Mouse (Mus musculus) forebrain, embryonic 14.5 days (tissue): ENCODE measurements around the gene Ndufs5. TPM values are rescaled to one million over a fixed set of nuclear protein-coding genes. Genes with fewer than 3 reads are reported as not detected.

Source experiments
- ATAC-seq: fragments of 200-750 bp; cut with Nextera tagmentation; 2 replicates; pipeline ENCODE4 v1.8.0; 2017; ENCODE audit warnings: mild to moderate bottlenecking, moderate library complexity
- DNase-seq: peaks from one replicate; pipeline ENCODE4 v3.0.0-alpha.2; 2015; ENCODE audit warnings: low spot score
- H3K27ac ChIP-seq: fragments of 300-500 bp; sonication (generic); 2 replicates; pipeline ENCODE4 v1.5.1; 2014; ENCODE audit warnings: low read depth, mild to moderate bottlenecking, control low read depth, low read length, moderate library complexity
- H3K27me3 ChIP-seq: fragments of 300-500 bp; sonication (generic); replicated peaks from 2 replicates; pipeline ENCODE4 v1.6.1; 2014; ENCODE audit warnings: low read length, control low read depth, mixed read lengths; ENCODE audit not compliant: control insufficient read depth, insufficient read depth
- H3K36me3 ChIP-seq: fragments of 300-500 bp; sonication (generic); 2 replicates; pipeline ENCODE4 v1.6.1; 2014; ENCODE audit warnings: low read length, control low read depth; ENCODE audit not compliant: control insufficient read depth, insufficient read depth
- H3K4me1 ChIP-seq: fragments of 300-500 bp; sonication (generic); 2 replicates; pipeline ENCODE4 v1.6.1; 2014; ENCODE audit warnings: antibody characterized with exemption, low read length, control low read depth; ENCODE audit not compliant: control insufficient read depth, insufficient read depth
- H3K4me2 ChIP-seq: fragments of 300-500 bp; sonication (generic); 2 replicates; pipeline ENCODE4 v1.6.1; 2014; ENCODE audit warnings: mild to moderate bottlenecking, control low read depth, low read length
- H3K4me3 ChIP-seq: fragments of 300-500 bp; sonication (generic); 2 replicates; pipeline ENCODE4 v1.5.1; 2014; ENCODE audit warnings: low read depth, low read length, control low read depth
- H3K9ac ChIP-seq: fragments of 300-500 bp; sonication (generic); 2 replicates; pipeline ENCODE4 v1.6.1; 2014; ENCODE audit warnings: mild to moderate bottlenecking, low read length, control low read depth, moderate library complexity
- H3K9me3 ChIP-seq: fragments of 300-500 bp; sonication (generic); replicated peaks from 2 replicates; pipeline ENCODE4 v1.6.1; 2016; ENCODE audit warnings: low read length, control low read depth, mixed read lengths; ENCODE audit not compliant: control insufficient read depth
- WGBS: fragments of 180-500 bp; shearing (Covaris S2); extraction: QIAGEN DNeasy Blood & Tissue Kit; methylation state at CpG from one replicate; pipeline ENCODE4 v1.1.7; 2014; 5-methylcytosine and 5-hydroxymethylcytosine counted together
- polyA plus RNA-seq: library from polyadenylated mRNA; unstranded; fragments of >200 nt; fragmentation: Nextera tagmentation; extraction: Ambion mirVana; gene quantifications from 2 replicates; pipeline ENCODE4 v1.2.1, GENCODE M21; 2014

Ndufs5 gene
- 397 and 481 TPM in 2 replicates for polyA plus RNA-seq

DNA sequence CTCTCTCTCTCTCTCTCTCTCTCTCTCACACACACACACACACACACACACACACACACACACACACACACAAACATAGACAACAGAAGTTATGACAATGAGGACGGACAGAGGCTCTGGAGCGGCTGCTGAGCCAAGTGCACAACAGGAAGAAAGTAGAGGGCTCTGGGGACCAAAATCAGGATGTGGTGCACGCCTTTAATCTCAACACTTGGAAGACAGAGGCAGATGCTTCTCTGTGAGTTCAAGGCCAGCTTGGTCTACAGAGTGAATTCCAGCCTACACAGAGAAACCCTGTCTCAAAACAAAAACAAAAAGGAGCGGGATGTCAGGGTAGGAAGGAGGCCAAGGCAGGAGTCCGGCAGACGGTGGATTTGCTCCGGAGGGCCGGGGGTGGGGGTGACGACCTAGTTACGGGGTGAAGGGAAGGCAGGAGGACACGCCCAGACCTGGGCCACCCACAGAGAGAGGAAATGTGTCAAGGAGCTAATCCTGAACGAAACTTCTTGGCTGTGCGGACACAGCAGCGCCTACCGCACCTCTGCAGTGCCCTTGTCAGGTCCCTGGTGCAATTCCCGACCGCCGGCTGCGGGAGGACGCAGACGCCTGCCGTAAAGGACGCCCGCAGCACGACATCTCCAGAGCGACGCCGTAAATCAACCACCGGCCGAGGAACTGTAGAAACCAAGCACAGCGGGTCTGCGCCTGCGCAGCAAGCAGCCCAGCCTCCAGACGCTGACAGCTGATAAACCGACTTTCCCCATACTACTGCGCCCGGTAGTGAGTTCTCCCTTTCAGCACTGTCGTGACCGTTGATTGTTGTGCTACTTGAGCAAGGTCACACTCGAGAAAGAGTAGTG is at the start of gene Ndufs5:
Ndufs5 (minus strand) TSS at position 629 of the 860 bp plus-strand sequence.
- DNase-seq (peak; percentile 98), ATAC-seq (peak; percentile 98)
- WGBS, result under 1% methylated on average over 40 of the region's 40 CpGs
- Histone ChIP-seq H3K36me3 (peaks cover 23% of the 10 kb centered on the region), H3K4me2 (peak within 1 kb of the TSS; percentile 68), H3K27ac (0 out of 2 replicates have a peak within 1 kb of the TSS, but pooled peaks have one; percentile 63), H3K4me3 (peak within 1 kb of the TSS; percentile 76), H3K9ac (peak within 1 kb of the TSS; percentile 90), H3K27me3 (no peaks in the 10 kb centered on the region), H3K4me1 (peaks cover 3% of the 10 kb centered on the region; the same call in 1 of the 2 replicates), H3K9me3 (no peaks in the 10 kb centered on the region)

DNA sequence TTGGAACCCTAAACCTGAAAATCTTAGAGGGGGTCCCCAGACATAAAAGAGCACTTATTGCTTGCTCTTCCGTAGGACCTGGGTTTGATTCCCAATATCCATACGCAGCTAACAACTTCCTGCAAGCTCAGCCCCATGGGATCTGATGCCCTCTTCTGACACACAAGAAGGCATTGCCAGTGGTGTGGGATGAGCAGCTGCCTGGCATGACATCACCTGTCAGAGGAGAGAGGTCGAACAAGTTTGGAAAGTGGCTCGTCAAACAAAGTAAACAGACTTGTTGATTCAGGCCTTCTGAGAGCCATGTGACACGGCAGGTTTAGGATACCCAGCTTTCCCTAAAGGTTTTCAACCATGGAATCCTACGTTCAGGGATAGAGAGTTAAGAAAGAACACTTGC is 47.1 kb upstream of the Ndufs5 start:
- ATAC-seq (no peak), DNase-seq (no peak)
- H3K36me3 ChIP-seq, result no peaks in the 10 kb centered on the region
- H3K4me2 ChIP-seq, result no peak overlapping the region
- H3K4me1 ChIP-seq, result no peaks in the 10 kb centered on the region
- H3K4me3 ChIP-seq, result no peak overlapping the region
- H3K9ac ChIP-seq, result no peak overlapping the region
- H3K9me3 ChIP-seq, result no peaks in the 10 kb centered on the region
- no peaks in the 10 kb centered on the region for H3K27me3 ChIP-seq
- no peak overlapping the region for H3K27ac ChIP-seq
- WGBS, result 84% methylated on average over 6 of the region's 6 CpGs

DNA sequence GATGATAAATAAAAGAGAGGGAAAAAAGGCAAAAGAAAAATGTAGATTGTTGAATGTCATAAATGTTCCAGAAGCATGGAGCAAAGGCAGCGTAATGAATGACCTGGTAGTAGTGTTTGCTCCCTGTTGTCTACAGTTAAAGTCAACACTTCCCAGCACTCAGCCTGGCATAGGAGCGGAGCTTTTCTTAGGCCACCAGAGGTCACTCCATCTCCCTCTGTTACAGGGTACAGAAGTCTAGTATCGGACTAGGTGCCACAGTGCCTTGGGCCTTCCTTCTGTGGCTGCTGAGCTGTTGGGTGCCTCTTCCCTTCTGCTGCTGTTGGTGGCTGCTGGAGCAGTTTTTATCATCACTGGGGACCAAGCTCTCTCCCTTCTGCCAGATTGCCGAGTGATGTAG is 40.3 kb upstream of the Ndufs5 start:
- H3K4me3 ChIP-seq, result no peak overlapping the region
- no peaks in the 10 kb centered on the region for H3K27me3 ChIP-seq
- DNase-seq (peak; percentile 21), ATAC-seq (no peak)
- H3K36me3 ChIP-seq, result no peaks in the 10 kb centered on the region
- no peak overlapping the region for H3K27ac ChIP-seq
- no peak overlapping the region for H3K9ac ChIP-seq
- 60% methylated on average over 4 of the region's 4 CpGs for WGBS
- no peaks in the 10 kb centered on the region for H3K4me1 ChIP-seq
- H3K4me2 ChIP-seq, result no peak overlapping the region
- no peaks in the 10 kb centered on the region for H3K9me3 ChIP-seq

DNA sequence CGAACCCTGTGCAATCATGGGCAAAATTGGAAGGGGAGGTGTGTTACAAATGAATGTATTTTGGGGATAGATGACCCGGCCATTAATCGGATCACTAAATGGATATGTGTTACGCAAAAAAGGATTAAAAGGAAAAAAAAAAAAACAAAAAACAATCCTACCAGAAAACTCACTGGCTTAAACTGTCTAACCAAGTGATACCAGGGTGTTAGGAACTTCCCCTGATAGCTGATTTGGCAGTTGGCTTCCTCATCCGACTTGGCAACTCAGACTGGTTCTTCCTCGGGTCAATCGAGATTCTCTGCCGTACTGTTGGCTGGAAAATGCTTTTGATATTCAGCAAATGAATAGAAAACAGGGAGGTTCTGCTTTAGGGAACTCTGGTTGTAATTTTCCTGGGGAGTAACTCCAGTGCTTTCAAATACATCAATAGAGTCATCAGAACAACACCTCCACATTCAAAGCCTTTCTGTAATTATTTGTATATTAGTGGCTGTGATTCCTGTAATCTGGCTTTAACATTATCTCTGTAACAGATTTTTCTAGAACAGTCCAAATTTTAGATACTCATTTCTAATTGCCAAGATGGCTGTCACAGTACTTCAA is 32.8 kb upstream of the Ndufs5 start:
- Histone ChIP-seq H3K36me3 (0 out of 2 replicates have a peak, but pooled peaks cover 3% of the 10 kb centered on the region), H3K9ac (peak overlapping the region; percentile 59; the same call in 1 of the 2 replicates), H3K9me3 (no peaks in the 10 kb centered on the region), H3K4me2 (peak overlapping the region; percentile 60), H3K27me3 (no peaks in the 10 kb centered on the region), H3K4me1 (peaks cover 10% of the 10 kb centered on the region), H3K4me3 (peak overlapping the region; percentile 96), H3K27ac (no peak overlapping the region)
- no peak; the same call in 1 of the 2 replicates for ATAC-seq
- WGBS, result 1% methylated on average over 8 of the region's 8 CpGs
- DNase-seq, result peak; percentile 44

DNA sequence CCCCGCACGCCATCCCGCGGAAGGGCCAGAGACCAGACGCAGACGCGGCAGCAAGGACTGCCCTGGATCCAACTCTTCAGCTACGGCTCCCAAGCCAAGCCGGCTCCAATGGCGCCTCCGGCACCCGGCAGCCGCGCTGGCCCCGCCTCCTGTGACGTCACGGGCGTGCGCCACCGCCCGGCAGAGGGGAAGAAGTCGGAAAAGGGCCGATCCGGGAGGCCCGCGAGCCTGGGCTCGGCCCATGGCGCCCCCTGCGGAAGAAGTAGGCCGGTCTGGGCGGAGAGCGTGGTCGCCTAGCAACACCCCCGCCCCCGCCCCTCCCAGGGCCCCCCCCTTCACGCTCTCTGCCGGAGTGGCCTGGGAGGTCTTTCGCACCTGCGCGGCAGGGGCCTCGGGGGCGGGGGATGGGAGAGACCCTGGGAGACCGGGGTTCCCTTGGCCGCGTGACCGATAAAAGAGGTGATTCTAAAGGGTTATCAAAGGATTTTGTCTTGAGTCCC is 32.2 kb upstream of the Ndufs5 start, which contains the start of gene Akirin1:
Akirin1 (minus strand) TSS at position 194 of the 500 bp plus-strand sequence.
- Histone ChIP-seq H3K9ac (peak within 1 kb of the TSS; percentile 91), H3K27ac (peak within 1 kb of the TSS; percentile 90), H3K4me1 (peaks cover 10% of the 10 kb centered on the region), H3K36me3 (0 out of 2 replicates have a peak, but pooled peaks cover 3% of the 10 kb centered on the region), H3K9me3 (no peaks in the 10 kb centered on the region), H3K27me3 (no peaks in the 10 kb centered on the region), H3K4me3 (peak within 1 kb of the TSS; percentile 96), H3K4me2 (peak within 1 kb of the TSS; percentile 74)
- DNase-seq (peak; percentile 98), ATAC-seq (peak; percentile 99)
- WGBS, result under 1% methylated on average over 32 of the region's 46 CpGs

DNA sequence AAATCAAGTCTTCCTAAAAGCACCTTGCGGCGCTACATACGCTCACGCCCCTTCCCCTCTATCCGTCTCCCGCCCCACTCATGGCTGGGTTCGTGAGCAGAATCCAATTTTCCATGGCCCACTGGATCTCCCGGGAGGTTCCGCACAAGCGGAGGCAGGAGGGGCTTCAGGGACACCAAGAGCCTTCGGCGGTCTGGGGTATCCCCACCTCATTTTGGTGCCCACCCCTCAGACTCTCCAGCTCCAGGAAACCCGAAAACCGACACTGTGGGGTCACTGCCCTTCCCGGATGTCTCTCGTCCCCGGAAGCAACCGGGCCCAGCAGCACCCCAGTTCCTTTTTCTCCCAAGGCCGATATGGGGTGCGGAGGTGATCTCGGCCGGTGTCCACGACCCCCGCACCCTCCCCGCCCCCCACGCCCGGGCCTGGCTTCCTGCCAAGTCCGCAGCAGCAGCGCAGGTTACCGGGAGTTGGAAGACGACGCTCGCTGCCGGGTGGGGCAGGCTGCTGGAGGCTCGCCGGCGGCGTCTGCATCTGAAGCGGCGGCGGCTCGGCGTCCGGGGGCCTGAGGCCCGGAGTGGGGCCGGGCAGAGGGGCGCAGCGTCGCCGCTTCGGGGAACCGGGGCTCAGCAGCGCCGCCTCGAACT is 31.6 kb upstream of the Ndufs5 start:
- Histone ChIP-seq H3K36me3 (0 out of 2 replicates have a peak, but pooled peaks cover 3% of the 10 kb centered on the region), H3K4me1 (peaks cover 10% of the 10 kb centered on the region), H3K4me2 (peak overlapping the region; percentile 74), H3K27ac (peak overlapping the region; percentile 90), H3K27me3 (no peaks in the 10 kb centered on the region), H3K9ac (peak overlapping the region; percentile 91), H3K4me3 (peak overlapping the region; percentile 96), H3K9me3 (no peaks in the 10 kb centered on the region)
- under 1% methylated on average over 52 of the region's 55 CpGs for WGBS
- DNase-seq (peak; percentile 45), ATAC-seq (peak; percentile 81)

DNA sequence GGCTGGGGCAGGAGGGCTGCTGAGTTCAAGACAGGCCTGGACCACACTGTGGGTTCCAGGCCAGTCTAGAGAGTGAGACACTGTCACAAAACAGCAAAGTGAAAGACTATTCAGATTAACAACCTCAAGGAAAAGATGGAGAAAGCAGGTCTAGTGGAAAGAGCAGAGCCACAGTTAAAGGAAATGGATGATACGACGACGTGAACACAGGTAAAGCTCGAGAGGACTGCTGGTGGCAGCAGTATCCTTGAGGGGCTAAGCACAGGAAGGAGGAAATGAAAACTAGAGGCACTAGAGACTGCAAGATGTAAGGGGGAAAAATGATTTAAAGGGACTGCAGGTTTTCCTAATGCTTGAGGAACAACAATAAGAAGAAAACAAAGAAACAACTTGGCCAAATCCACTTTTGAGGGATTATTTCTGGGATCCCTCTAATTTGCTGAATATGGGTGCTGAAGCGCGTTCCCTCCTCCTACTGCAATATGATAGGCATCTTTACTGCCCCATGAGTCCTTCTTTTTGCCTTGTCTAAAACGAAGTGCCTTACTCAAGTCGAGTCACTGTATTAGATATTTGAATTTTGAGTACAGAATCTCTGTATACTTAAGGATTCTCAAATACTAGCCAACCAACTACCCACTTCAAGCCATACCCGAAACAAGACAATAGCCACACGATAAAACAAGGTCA is 30.9 kb upstream of the Ndufs5 start:
- DNase-seq, result peak; percentile 29
- ATAC-seq, result no peak
- WGBS, result 15% methylated on average over 10 of the region's 10 CpGs
- no peaks in the 10 kb centered on the region for H3K27me3 ChIP-seq
- peak overlapping the region; percentile 74 for H3K4me2 ChIP-seq
- peak overlapping the region; percentile 96 for H3K4me3 ChIP-seq
- no peaks in the 10 kb centered on the region for H3K9me3 ChIP-seq
- 0 out of 2 replicates have a peak overlapping the region, but pooled peaks have one; percentile 90 for H3K27ac ChIP-seq
- 0 out of 2 replicates have a peak, but pooled peaks cover 3% of the 10 kb centered on the region for H3K36me3 ChIP-seq
- H3K9ac ChIP-seq, result peak overlapping the region; percentile 91
- H3K4me1 ChIP-seq, result peaks cover 10% of the 10 kb centered on the region

DNA sequence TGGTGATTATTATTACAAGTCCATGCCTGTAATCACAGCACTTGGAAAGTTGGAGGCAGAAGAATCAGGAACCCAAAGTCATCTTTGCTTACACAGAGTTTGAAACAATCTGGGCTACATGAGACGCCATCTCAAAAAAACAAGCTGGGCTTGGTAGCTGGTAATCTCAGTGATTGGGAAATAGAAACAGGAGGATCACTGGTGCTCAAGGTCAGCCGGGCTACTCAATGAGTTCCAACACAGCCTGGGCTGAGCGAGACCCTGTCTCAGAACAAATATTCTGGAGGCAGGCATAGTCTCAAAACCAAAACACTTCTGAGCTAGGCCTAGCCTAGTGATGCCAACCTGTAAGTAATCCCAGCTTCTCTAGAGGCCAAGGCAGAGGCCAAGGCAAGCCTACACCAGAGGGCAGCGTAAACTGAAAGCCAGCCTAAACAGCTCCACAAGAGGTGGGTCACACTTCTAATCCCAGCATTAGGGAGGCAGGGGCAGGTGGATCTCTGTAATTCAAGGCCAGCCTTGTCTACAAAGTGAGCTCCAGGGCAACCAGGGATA is 27.3 kb upstream of the Ndufs5 start:
- no peak overlapping the region for H3K9ac ChIP-seq
- no peaks in the 10 kb centered on the region for H3K27me3 ChIP-seq
- WGBS, result 96% methylated on average over 4 of the region's 4 CpGs
- no peak overlapping the region for H3K4me3 ChIP-seq
- H3K4me1 ChIP-seq, result peaks cover 8% of the 10 kb centered on the region
- H3K9me3 ChIP-seq, result no peaks in the 10 kb centered on the region
- DNase-seq, result no peak
- H3K4me2 ChIP-seq, result no peak overlapping the region
- peaks cover 29% of the 10 kb centered on the region for H3K36me3 ChIP-seq
- ATAC-seq, result no peak
- no peak overlapping the region for H3K27ac ChIP-seq
